Mouse (Mus musculus): ENCODE data around the gene Hes2.

- TF ChIP-seq CTCF (IDR thresholded peaks at IDR 0.05; ENCODE audit: control insufficient read depth, insufficient read depth, insufficient replicate concordance, low read depth, low read length) (no peak), POLR2A (IDR thresholded peaks at IDR 0.05; ENCODE audit: control insufficient read depth, low read depth, low read length) (no peak)
Measured at GRCm38 (mm10) chr4:152159285-152159678, 615 bp downstream of the Hes2 start.

Data from testis, adult 2 months (tissue).